Mouse (Mus musculus): ENCODE results near the gene Gnptg. TPM values are rescaled to one million over a fixed set of nuclear protein-coding genes. Genes with fewer than 3 reads are reported as not detected.

Gene Gnptg
- total RNA-seq (2012; rRNA removed) = 7.7 and 8.7 TPM in 2 replicates
- polyA plus RNA-seq (2012; ENCODE audit: insufficient read depth in 1 of 2, insufficient read length in 2 of 2, low read depth in 1 of 2, low replicate concordance in 2 of 2, missing spikeins in 1 of 2) = 10 to 100 TPM in 1 of 2 experiments, not detected in 1; 10.8 TPM

- peak within 1 kb of the TSS; percentile 80 to 94 for H3K4me3 ChIP-seq (ENCODE audit: control insufficient read depth in 1 of 2, insufficient read depth in 1 of 2, low read depth in 2 of 2, low read length in 2 of 2)
- DNase-seq (ENCODE audit: low read depth, low spot score) = peak; percentile 94
- H3K79me2 ChIP-seq (ENCODE audit: control insufficient read depth, insufficient read depth, low read length, poor library complexity) = peaks cover 18% of the 10 kb centered on the region
- H3K36me3 ChIP-seq (ENCODE audit: control insufficient read depth in 1 of 2, insufficient read depth in 2 of 2, low read length in 2 of 2) = peaks cover 0 to 11% of the 10 kb centered on the region in 2 experiments; a peak in 2 of 4 replicates
- H3K9ac ChIP-seq (ENCODE audit: control insufficient read depth, low read depth, low read length, poor library complexity, severe bottlenecking) = peak within 1 kb of the TSS; percentile 92
- H3K9me3 ChIP-seq (replicated peaks; ENCODE audit: insufficient read depth, low read length) = no peaks in the 10 kb centered on the region
- H3K4me1 ChIP-seq (ENCODE audit: control insufficient read depth in 1 of 2, insufficient read depth in 2 of 2, low read length in 2 of 2) = peaks cover 0 to 4% of the 10 kb centered on the region in 2 experiments; a peak in 1 of 4 replicates
- peak within 1 kb of the TSS; percentile 69 for H3K27ac ChIP-seq (ENCODE audit: control insufficient read depth, low read depth, low read length)
- H3K27me3 ChIP-seq (ENCODE audit: control insufficient read depth in 1 of 2, insufficient read depth in 2 of 2, low read length in 2 of 2) = no peaks in the 10 kb centered on the region
- TF ChIP-seq BHLHE40 (IDR thresholded peaks at IDR 0.05; ENCODE audit: borderline replicate concordance, low read depth, low read length) (peak; percentile 89), ELF1 (IDR thresholded peaks at IDR 0.05; ENCODE audit: low read depth, low read length) (peak; percentile 85), MXI1 (IDR thresholded peaks at IDR 0.05; ENCODE audit: low read depth, low read length) (peak; percentile 95), CTCF (IDR thresholded peaks at IDR 0.05 in 2 of 3, conservative IDR thresholded peaks at IDR 0.05 in 1 of 3; ENCODE audit: control insufficient read depth in 1 of 3, insufficient read depth in 1 of 3, low read depth in 2 of 3, low read length in 3 of 3, poor library complexity in 1 of 3, severe bottlenecking in 1 of 3) (no peak), MAX (IDR thresholded peaks at IDR 0.05; ENCODE audit: low read length) (peak; percentile 89), ZNF384 (IDR thresholded peaks at IDR 0.05; ENCODE audit: low read depth, low read length) (no peak), GABPA (IDR thresholded peaks at IDR 0.05; ENCODE audit: low read depth, low read length) (no peak), MYB (IDR thresholded peaks at IDR 0.05; ENCODE audit: low read depth, low read length) (no peak), POLR2AphosphoS2 (IDR thresholded peaks at IDR 0.05; ENCODE audit: low read length) (peak; percentile 73), RCOR1 (IDR thresholded peaks at IDR 0.05; ENCODE audit: low read depth, low read length) (no peak), NRF1 (IDR thresholded peaks at IDR 0.05; ENCODE audit: insufficient read depth, low read depth, low read length, poor library complexity, severe bottlenecking) (peak; percentile 78), MAZ (IDR thresholded peaks at IDR 0.05; ENCODE audit: low read depth, low read length) (peak; percentile 77; the same call in 1 of the 2 replicates), TCF12 (IDR thresholded peaks at IDR 0.05; ENCODE audit: low read depth, low read length) (peak; percentile 44; the same call in 1 of the 2 replicates), JUND (IDR thresholded peaks at IDR 0.05; ENCODE audit: low read depth, low read length) (no peak), SMC3 (IDR thresholded peaks at IDR 0.05; ENCODE audit: low read depth, low read length) (no peak), CHD2 (IDR thresholded peaks at IDR 0.05; ENCODE audit: low read length) (no peak), E2F4 (IDR thresholded peaks at IDR 0.05; ENCODE audit: borderline replicate concordance, low read depth, low read length) (no peak), ZKSCAN1 (IDR thresholded peaks at IDR 0.05; ENCODE audit: low read depth, low read length) (no peak), CHD1 (IDR thresholded peaks at IDR 0.05; ENCODE audit: low read depth, low read length) (no peak), POLR2A (IDR thresholded peaks at IDR 0.05; ENCODE audit: control insufficient read depth in 1 of 2, insufficient read depth in 1 of 2, low read depth in 1 of 2, low read length in 2 of 2, poor library complexity in 1 of 2) (peak; percentile 64 to 85), ZC3H11A (IDR thresholded peaks at IDR 0.05; ENCODE audit: low read depth, low read length) (no peak), TAL1 (IDR thresholded peaks at IDR 0.05; ENCODE audit: low read length) (no peak), TBP (IDR thresholded peaks at IDR 0.05; ENCODE audit: low read depth, low read length) (0 out of 2 replicates have a peak, but pooled peaks have one; percentile 48), POLR2AphosphoS5 (IDR thresholded peaks at IDR 0.05; ENCODE audit: borderline replicate concordance, low read depth, low read length) (no peak), ZMIZ1 (IDR thresholded peaks at IDR 0.05; ENCODE audit: low read depth, low read length) (peak; percentile 59; the same call in 1 of the 2 replicates), RAD21 (IDR thresholded peaks at IDR 0.05; ENCODE audit: low read depth, low read length) (no peak), USF2 (IDR thresholded peaks at IDR 0.05; ENCODE audit: borderline replicate concordance in 1 of 2, insufficient read depth in 1 of 2, low read depth in 1 of 2, low read length in 2 of 2) (peak in 1 of 2 experiments; percentile 76; a peak in 3 of 4 replicates), USF1 (IDR thresholded peaks at IDR 0.05; ENCODE audit: low read depth, low read length) (peak; percentile 95), ETS1 (IDR thresholded peaks at IDR 0.05; ENCODE audit: low read depth, low read length) (no peak; the same call in 1 of the 2 replicates), EP300 (IDR thresholded peaks at IDR 0.05; ENCODE audit: low read depth in 1 of 2, low read length in 2 of 2) (no peak), UBTF (IDR thresholded peaks at IDR 0.05; ENCODE audit: borderline replicate concordance, insufficient read depth, low read depth, low read length) (no peak), KAT2A (conservative IDR thresholded peaks at IDR 0.05; ENCODE audit: low read depth, low read length) (peak; percentile 49; the same call in 1 of the 2 replicates), NELFE (IDR thresholded peaks at IDR 0.05; ENCODE audit: low read depth, low read length) (peak; percentile 88), MYC (IDR thresholded peaks at IDR 0.05; ENCODE audit: low read depth, low read length) (0 out of 2 replicates have a peak, but pooled peaks have one; percentile 56)
These were observed at the start of gene Gnptg, which contains the start of gene Tsr3 for GRCm38 (mm10) chr17:25239695-25240636. Gene Gnptg (minus strand): TSS chr17:25240124. Gene Tsr3 (plus strand): TSS chr17:25240170.
